Mouse (Mus musculus): ENCODE data around the gene Slc44a2. TPM values are rescaled to one million over a fixed set of nuclear protein-coding genes. Genes with fewer than 3 reads are reported as not detected.
"Not testable (repeated sequence)": the region's sequence is repeated elsewhere in the genome, so short reads cannot be mapped to it uniquely, and the experiment has no call there.

Slc44a2 gene
- polyA plus RNA-seq, 1 experiment from 2014 or later = 137 TPM

- H3K36me3 ChIP-seq = peaks cover 24% of the 10 kb centered on the region
- H3K27me3 ChIP-seq = no peaks in the 10 kb centered on the region
- peak overlapping the region; percentile 81 for H3K4me3 ChIP-seq
- H3K4me1 ChIP-seq = peaks cover 34% of the 10 kb centered on the region
- 71% methylated on average over 3 of the region's 3 CpGs for WGBS
- H3K9ac ChIP-seq = peak overlapping the region; percentile 58; the same call in 1 of the 2 replicates
- H3K27ac ChIP-seq = 0 out of 2 replicates have a peak overlapping the region, but pooled peaks have one; percentile 4
- no peaks in the 10 kb centered on the region for H3K9me3 ChIP-seq
- peak overlapping the region; percentile 69 for H3K4me2 ChIP-seq
- no peak for ATAC-seq (ENCODE audit: insufficient number of reproducible peaks, low FRiP score, low TSS enrichment, low read depth)
Observed at GRCm38 (mm10) chr9:21286753-21287152, 33.7 kb upstream of the Slc44a2 start.

GRCm38 (mm10) chr9:21287571-21288402, 32.7 kb upstream of the Slc44a2 start, which contains the start of gene Kri1:
Gene Kri1, minus strand, starts transcription at chr9:21287969.
- Histone ChIP-seq H3K9me3 (no peaks in the 10 kb centered on the region), H3K27me3 (no peaks in the 10 kb centered on the region), H3K4me2 (peak within 1 kb of the TSS; percentile 69), H3K4me3 (peak within 1 kb of the TSS; percentile 81), H3K27ac (peak within 1 kb of the TSS; percentile 91), H3K9ac (peak within 1 kb of the TSS; percentile 58), H3K4me1 (peaks cover 34% of the 10 kb centered on the region), H3K36me3 (peaks cover 18% of the 10 kb centered on the region)
- peak; percentile 77 for ATAC-seq (ENCODE audit: insufficient number of reproducible peaks, low FRiP score, low TSS enrichment, low read depth)
- under 1% methylated on average over 59 of the region's 59 CpGs for WGBS

GRCm38 (mm10) chr9:21288404-21289336, 31.8 kb upstream of the Slc44a2 start:
- WGBS = 73% methylated on average over 13 of the region's 13 CpGs
- H3K27ac ChIP-seq = peak overlapping the region; percentile 91
- no peak for ATAC-seq (ENCODE audit: insufficient number of reproducible peaks, low FRiP score, low TSS enrichment, low read depth)

GRCm38 (mm10) chr9:21289337-21289671, 31.2 kb upstream of the Slc44a2 start:
- no peak overlapping the region for H3K9ac ChIP-seq
- WGBS = 81% methylated on average over 2 of the region's 2 CpGs
- H3K4me3 ChIP-seq = peak overlapping the region; percentile 76; the same call in 1 of the 2 replicates
- ATAC-seq (ENCODE audit: insufficient number of reproducible peaks, low FRiP score, low TSS enrichment, low read depth) = no peak
- no peak overlapping the region for H3K27ac ChIP-seq
- H3K4me1 ChIP-seq = peaks cover 34% of the 10 kb centered on the region
- H3K9me3 ChIP-seq = no peaks in the 10 kb centered on the region
- peak overlapping the region; percentile 69; the same call in 1 of the 2 replicates for H3K4me2 ChIP-seq
- H3K27me3 ChIP-seq = no peaks in the 10 kb centered on the region
- H3K36me3 ChIP-seq = peaks cover 9% of the 10 kb centered on the region

More at GRCm38 (mm10) chr9:21288404-21289336, 31.8 kb upstream of the Slc44a2 start:
- Histone ChIP-seq H3K9ac (0 out of 2 replicates have a peak overlapping the region, but pooled peaks have one; percentile 23), H3K36me3 (peaks cover 15% of the 10 kb centered on the region), H3K27me3 (no peaks in the 10 kb centered on the region), H3K9me3 (no peaks in the 10 kb centered on the region), H3K4me1 (peaks cover 34% of the 10 kb centered on the region), H3K4me2 (peak overlapping the region; percentile 69), H3K4me3 (peak overlapping the region; percentile 81)

- Histone ChIP-seq H3K4me2 (peak overlapping the region; percentile 74), H3K27ac (peak overlapping the region; percentile 82), H3K4me1 (peaks cover 34% of the 10 kb centered on the region), H3K27me3 (no peaks in the 10 kb centered on the region), H3K36me3 (no peaks in the 10 kb centered on the region; the same call in 1 of the 2 replicates), H3K9ac (peak overlapping the region; percentile 64), H3K4me3 (peak overlapping the region; percentile 76), H3K9me3 (no peaks in the 10 kb centered on the region)
- no peak for ATAC-seq (ENCODE audit: insufficient number of reproducible peaks, low FRiP score, low TSS enrichment, low read depth)
- WGBS = under 1% methylated on average over 20 of the region's 20 CpGs
Observed at GRCm38 (mm10) chr9:21290589-21290988, 29.9 kb upstream of the Slc44a2 start.

- H3K4me1 ChIP-seq = peaks cover 32% of the 10 kb centered on the region
- H3K4me2 ChIP-seq = peak within 1 kb of the TSS; percentile 74
- H3K9ac ChIP-seq = peak within 1 kb of the TSS; percentile 64
- ATAC-seq (ENCODE audit: insufficient number of reproducible peaks, low FRiP score, low TSS enrichment, low read depth) = peak; percentile 98
- H3K27me3 ChIP-seq = no peaks in the 10 kb centered on the region
- H3K36me3 ChIP-seq = no peaks in the 10 kb centered on the region; the same call in 1 of the 2 replicates
- H3K9me3 ChIP-seq = no peaks in the 10 kb centered on the region
- H3K4me3 ChIP-seq = peak within 1 kb of the TSS; percentile 76
- WGBS = under 1% methylated on average over 49 of the region's 51 CpGs
- H3K27ac ChIP-seq = peak within 1 kb of the TSS; percentile 82
Observed at GRCm38 (mm10) chr9:21291022-21291787, 29.3 kb upstream of the Slc44a2 start, which contains the start of gene Cdkn2d. Gene Cdkn2d, minus strand, starts transcription at chr9:21291407.

- H3K9ac ChIP-seq; H3K36me3 ChIP-seq; ATAC-seq (ENCODE audit: insufficient number of reproducible peaks, low FRiP score, low TSS enrichment, low read depth); H3K9me3 ChIP-seq; H3K27me3 ChIP-seq: not testable (repeated sequence)
- Histone ChIP-seq H3K4me1 (peaks cover 26% of the 10 kb centered on the region), H3K27ac (peak overlapping the region; percentile 82), H3K4me2 (peak overlapping the region; percentile 64), H3K4me3 (peak overlapping the region; percentile 76)
- 15% methylated on average over 7 of the region's 7 CpGs for WGBS
Observed at GRCm38 (mm10) chr9:21291868-21292267, 28.6 kb upstream of the Slc44a2 start.

- WGBS = 87% methylated on average over 3 of the region's 3 CpGs
- Histone ChIP-seq H3K27me3 (no peaks in the 10 kb centered on the region), H3K36me3 (no peaks in the 10 kb centered on the region), H3K9ac (no peak overlapping the region), H3K4me1 (peaks cover 22% of the 10 kb centered on the region), H3K4me3 (no peak overlapping the region), H3K27ac (no peak overlapping the region), H3K9me3 (no peaks in the 10 kb centered on the region), H3K4me2 (no peak overlapping the region; the same call in 1 of the 2 replicates)
- ATAC-seq (ENCODE audit: insufficient number of reproducible peaks, low FRiP score, low TSS enrichment, low read depth) = no peak
Observed at GRCm38 (mm10) chr9:21292271-21292670, 28.2 kb upstream of the Slc44a2 start.

GRCm38 (mm10) chr9:21299014-21299413, 21.5 kb upstream of the Slc44a2 start:
- no peaks in the 10 kb centered on the region for H3K36me3 ChIP-seq
- H3K27ac ChIP-seq = no peak overlapping the region
- no peak overlapping the region for H3K4me3 ChIP-seq
- no peaks in the 10 kb centered on the region for H3K9me3 ChIP-seq
- H3K27me3 ChIP-seq = no peaks in the 10 kb centered on the region
- ATAC-seq (ENCODE audit: insufficient number of reproducible peaks, low FRiP score, low TSS enrichment, low read depth) = no peak
- H3K4me2 ChIP-seq = no peak overlapping the region
- H3K9ac ChIP-seq = no peak overlapping the region
- 82% methylated on average over 10 of the region's 10 CpGs for WGBS
- no peaks in the 10 kb centered on the region for H3K4me1 ChIP-seq

- no peak overlapping the region for H3K9ac ChIP-seq
- H3K4me2 ChIP-seq = no peak overlapping the region
- H3K9me3 ChIP-seq = no peaks in the 10 kb centered on the region
- H3K27ac ChIP-seq = no peak overlapping the region
- no peak for ATAC-seq (ENCODE audit: insufficient number of reproducible peaks, low FRiP score, low TSS enrichment, low read depth)
- no peak overlapping the region for H3K4me3 ChIP-seq
- 72% methylated on average over 7 of the region's 7 CpGs for WGBS
- no peaks in the 10 kb centered on the region for H3K27me3 ChIP-seq
- H3K4me1 ChIP-seq = no peaks in the 10 kb centered on the region
- H3K36me3 ChIP-seq = no peaks in the 10 kb centered on the region
Observed at GRCm38 (mm10) chr9:21305065-21305464, 15.4 kb upstream of the Slc44a2 start.

GRCm38 (mm10) chr9:21309150-21309741, 11.3 kb upstream of the Slc44a2 start:
- Histone ChIP-seq H3K9ac (no peak overlapping the region), H3K4me1 (peaks cover 9% of the 10 kb centered on the region; the same call in 1 of the 2 replicates), H3K27me3 (peaks cover 17% of the 10 kb centered on the region), H3K36me3 (no peaks in the 10 kb centered on the region), H3K4me2 (no peak overlapping the region), H3K4me3 (no peak overlapping the region), H3K9me3 (no peaks in the 10 kb centered on the region), H3K27ac (no peak overlapping the region)
- ATAC-seq (ENCODE audit: insufficient number of reproducible peaks, low FRiP score, low TSS enrichment, low read depth) = no peak
- WGBS = 59% methylated on average over 15 of the region's 15 CpGs

Data from limb, embryonic 15.5 days (tissue).